Mouse (Mus musculus) MEL (cell line): ENCODE data around the gene Fgr. TPM values are rescaled to one million over a fixed set of nuclear protein-coding genes. Genes with fewer than 3 reads are reported as not detected.

Experiments
- DNase-seq: peaks from one replicate; pipeline ENCODE4 v3.0.0; 2011; ENCODE audit warnings: low read depth, low spot score
- H3K27ac ChIP-seq: 2 replicates; pipeline ENCODE4 v1.5.1; 2012; ENCODE audit warnings: low read depth, mild to moderate bottlenecking, control low read depth, low read length, moderate library complexity; ENCODE audit not compliant: control insufficient read depth
- H3K27me3 ChIP-seq, 2 experiments: fragments of 150-350 bp in 1 of 2; sonication (generic) in 1 of 2; 2 replicates each; pipeline ENCODE4 v1.6.1; 2012; ENCODE audit warnings: low read length in 2 of 2, mild to moderate bottlenecking in 2 of 2, improper control_type of control experiment in 1 of 2, moderate library complexity in 1 of 2; ENCODE audit not compliant: insufficient read depth in 2 of 2, control insufficient read depth in 1 of 2
- H3K36me3 ChIP-seq, 2 experiments: 2 replicates each; pipeline ENCODE4 v1.6.1; 2012 to 2014; ENCODE audit warnings: low read length in 2 of 2, improper control_type of control experiment in 1 of 2, inconsistent platforms in 1 of 2, mild to moderate bottlenecking in 1 of 2; ENCODE audit not compliant: insufficient read depth in 2 of 2, control insufficient read depth in 1 of 2
- H3K4me1 ChIP-seq, 2 experiments: fragments of 150-350 bp in 1 of 2; sonication (generic) in 1 of 2; 2 replicates each; pipeline ENCODE4 v1.6.1; 2012; ENCODE audit warnings: low read length in 2 of 2, improper control_type of control experiment in 1 of 2, mild to moderate bottlenecking in 1 of 2; ENCODE audit not compliant: insufficient read depth in 2 of 2, control insufficient read depth in 1 of 2
- H3K4me3 ChIP-seq, 2 experiments: fragments of 150-350 bp in 1 of 2; sonication (generic) in 1 of 2; 2 replicates each; pipeline ENCODE4 v1.5.1; 2012; ENCODE audit warnings: low read depth in 2 of 2, low read length in 2 of 2, mild to moderate bottlenecking in 2 of 2, moderate library complexity in 2 of 2, control low read depth in 1 of 2, improper control_type of control experiment in 1 of 2; ENCODE audit not compliant: control insufficient read depth in 1 of 2, insufficient read depth in 1 of 2
- H3K79me2 ChIP-seq: 2 replicates; pipeline ENCODE4 v1.6.1; 2012; ENCODE audit warnings: mild to moderate bottlenecking, low read length, moderate library complexity; ENCODE audit not compliant: control insufficient read depth, poor library complexity, insufficient read depth
- H3K9ac ChIP-seq: 2 replicates; pipeline ENCODE4 v1.6.1; 2012; ENCODE audit warnings: low read depth, mild to moderate bottlenecking, control low read depth, low read length, moderate library complexity; ENCODE audit not compliant: control insufficient read depth, poor library complexity, severe bottlenecking
- H3K9me3 ChIP-seq: fragments of 150-350 bp; sonication (generic); replicated peaks from 2 replicates; pipeline ENCODE4 v1.6.1; 2012; ENCODE audit warnings: mild to moderate bottlenecking, low read length, improper control_type of control experiment, moderate library complexity; ENCODE audit not compliant: insufficient read depth
- BHLHE40 ChIP-seq: IDR thresholded peaks from 2 replicates; pipeline ENCODE4 v1.6.1; 2012; ENCODE audit warnings: low read depth, mild to moderate bottlenecking, inconsistent platforms, low read length, improper control_type of control experiment, borderline replicate concordance
- ELF1 ChIP-seq: IDR thresholded peaks from 2 replicates; pipeline ENCODE4 v1.6.1; 2014; ENCODE audit warnings: low read depth, mild to moderate bottlenecking, inconsistent platforms, low read length, improper control_type of control experiment, moderate library complexity
- ETS1 ChIP-seq: IDR thresholded peaks from 2 replicates; pipeline ENCODE4 v1.6.1; 2012; ENCODE audit warnings: low read depth, mild to moderate bottlenecking, inconsistent platforms, low read length, improper control_type of control experiment, moderate library complexity
- GATA1 ChIP-seq: IDR thresholded peaks from 2 replicates; pipeline ENCODE4 v1.6.1; 2011; ENCODE audit warnings: low read depth, low read length, improper control_type of control experiment
- HCFC1 ChIP-seq: IDR thresholded peaks from 2 replicates; pipeline ENCODE4 v1.6.1; 2012; ENCODE audit warnings: low read depth, mild to moderate bottlenecking, inconsistent platforms, low read length, improper control_type of control experiment, moderate library complexity
- JUND ChIP-seq: IDR thresholded peaks from 2 replicates; pipeline ENCODE4 v1.6.1; 2011; ENCODE audit warnings: low read depth, mild to moderate bottlenecking, improper control_type of control experiment, low read length
- MAFK ChIP-seq: IDR thresholded peaks from 2 replicates; pipeline ENCODE4 v1.6.1; 2011; ENCODE audit warnings: low read depth, mild to moderate bottlenecking, low read length, improper control_type of control experiment, borderline replicate concordance
- MAZ ChIP-seq: IDR thresholded peaks from 2 replicates; pipeline ENCODE4 v1.6.1; 2012; ENCODE audit warnings: low read depth, mild to moderate bottlenecking, inconsistent platforms, low read length, improper control_type of control experiment
- MEF2A ChIP-seq: IDR thresholded peaks from 2 replicates; pipeline ENCODE4 v1.6.1; 2014; ENCODE audit warnings: low read depth, mild to moderate bottlenecking, inconsistent platforms, low read length, improper control_type of control experiment; ENCODE audit not compliant: poor library complexity, insufficient replicate concordance, severe bottlenecking; ENCODE audit errors: extremely low read depth
- POLR2A ChIP-seq, 2 experiments: IDR thresholded peaks; 2 replicates each; pipeline ENCODE4 v1.6.1; 2011 to 2012; ENCODE audit warnings: low read length in 2 of 2, mild to moderate bottlenecking in 2 of 2, control low read depth in 1 of 2, improper control_type of control experiment in 1 of 2, low read depth in 1 of 2, moderate library complexity in 1 of 2; ENCODE audit not compliant: control insufficient read depth in 1 of 2, insufficient read depth in 1 of 2, poor library complexity in 1 of 2
- POLR2AphosphoS5 ChIP-seq: IDR thresholded peaks from 2 replicates; pipeline ENCODE4 v1.6.1; 2012; ENCODE audit warnings: low read depth, borderline replicate concordance, mild to moderate bottlenecking, inconsistent platforms, low read length, moderate library complexity, mixed read lengths
- RAD21 ChIP-seq: IDR thresholded peaks from 2 replicates; pipeline ENCODE4 v1.6.1; 2011; ENCODE audit warnings: mild to moderate bottlenecking, low read depth, low read length, improper control_type of control experiment
- TCF12 ChIP-seq: IDR thresholded peaks from 2 replicates; pipeline ENCODE4 v1.6.1; 2014; ENCODE audit warnings: low read depth, mild to moderate bottlenecking, inconsistent platforms, low read length, improper control_type of control experiment, moderate library complexity
- USF1 ChIP-seq: IDR thresholded peaks from 2 replicates; pipeline ENCODE4 v1.6.1; 2014; ENCODE audit warnings: low read depth, mild to moderate bottlenecking, inconsistent platforms, low read length, improper control_type of control experiment, moderate library complexity
- USF2 ChIP-seq, 2 experiments: IDR thresholded peaks; 2 replicates each; pipeline ENCODE4 v1.6.1; 2011 to 2012; ENCODE audit warnings: improper control_type of control experiment in 2 of 2, low read length in 2 of 2, borderline replicate concordance in 1 of 2, inconsistent platforms in 1 of 2, low read depth in 1 of 2, mild to moderate bottlenecking in 1 of 2; ENCODE audit not compliant: insufficient read depth in 1 of 2
- ZC3H11A ChIP-seq: IDR thresholded peaks from 2 replicates; pipeline ENCODE4 v1.6.1; 2012; ENCODE audit warnings: low read depth, mild to moderate bottlenecking, inconsistent platforms, low read length, improper control_type of control experiment
- ZKSCAN1 ChIP-seq: IDR thresholded peaks from 2 replicates; pipeline ENCODE4 v1.6.1; 2012; ENCODE audit warnings: low read depth, mild to moderate bottlenecking, inconsistent platforms, low read length, improper control_type of control experiment, moderate library complexity
- ZMIZ1 ChIP-seq: IDR thresholded peaks from 2 replicates; pipeline ENCODE4 v1.6.1; 2012; ENCODE audit warnings: low read depth, mild to moderate bottlenecking, inconsistent platforms, low read length, improper control_type of control experiment, moderate library complexity
- polyA plus RNA-seq, 2 experiments: library from polyadenylated mRNA; stranded (reverse) in 1 of 2; unstranded in 1 of 2; fragments of >175 nt in 1 of 2; fragments of >200 nt in 1 of 2; gene quantifications; 2 replicates each; pipeline versions ENCODE4 v1.2.1 to v1.2.4; 2012; ENCODE audit warnings: low replicate concordance in 2 of 2, low read depth in 1 of 2; ENCODE audit not compliant: insufficient read length in 2 of 2, insufficient read depth in 1 of 2, missing spikeins in 1 of 2
- total RNA-seq: library from RNA; depleted of rRNA; stranded (reverse); fragments of 300-350 nt; gene quantifications from 2 replicates; pipeline ENCODE4 v1.2.3, GENCODE M21; 2012

Fgr gene
- total and polyA plus RNA-seq, 3 experiments: not detected

- 0 out of 4 replicates have a peak, but pooled peaks cover 0 to 1% of the 10 kb centered on the region in 2 experiments for H3K4me1 ChIP-seq
- no peaks in the 10 kb centered on the region for H3K79me2 ChIP-seq
- H3K36me3 ChIP-seq: no peaks in the 10 kb centered on the region
- no peak overlapping the region for H3K4me3 ChIP-seq
- H3K27ac ChIP-seq: no peak overlapping the region
- DNase-seq: no peak
- no peaks in the 10 kb centered on the region for H3K27me3 ChIP-seq
- H3K9me3 ChIP-seq: no peaks in the 10 kb centered on the region
- TF ChIP-seq ZC3H11A (no peak), TCF12 (no peak), BHLHE40 (no peak), ZKSCAN1 (no peak), MAFK (no peak)
- no peak overlapping the region for H3K9ac ChIP-seq
These were observed 63.4 kb downstream of the Fgr start for GRCm38 (mm10) chr4:133037293-133037692.

- Histone ChIP-seq H3K27ac (no peak overlapping the region), H3K9me3 (no peaks in the 10 kb centered on the region), H3K27me3 (no peaks in the 10 kb centered on the region), H3K4me1 (0 out of 4 replicates have a peak, but pooled peaks cover 0 to 6% of the 10 kb centered on the region in 2 experiments), H3K9ac (no peak overlapping the region), H3K36me3 (no peaks in the 10 kb centered on the region), H3K79me2 (no peaks in the 10 kb centered on the region), H3K4me3 (no peak overlapping the region)
- no peak for DNase-seq
- no peak for TF ChIP-seq MEF2A
These were observed 63.9 kb downstream of the Fgr start for GRCm38 (mm10) chr4:133037798-133038197.

GRCm38 (mm10) chr4:133038521-133039115 is 64.7 kb downstream of the Fgr start:
- Histone ChIP-seq H3K9ac (no peak overlapping the region), H3K27me3 (no peaks in the 10 kb centered on the region), H3K4me1 (0 out of 4 replicates have a peak, but pooled peaks cover 0 to 6% of the 10 kb centered on the region in 2 experiments), H3K36me3 (no peaks in the 10 kb centered on the region), H3K79me2 (no peaks in the 10 kb centered on the region), H3K27ac (no peak overlapping the region), H3K4me3 (no peak overlapping the region), H3K9me3 (no peaks in the 10 kb centered on the region)
- TF ChIP-seq ZMIZ1 (no peak), POLR2A (IDR thresholded peaks at IDR 0.05; ENCODE audit: control insufficient read depth in 1 of 2, insufficient read depth in 1 of 2, low read depth in 1 of 2, low read length in 2 of 2, poor library complexity in 1 of 2) (no peak), POLR2AphosphoS5 (no peak), ETS1 (no peak), MAFK (no peak), USF1 (no peak), JUND (no peak), HCFC1 (no peak), USF2 (IDR thresholded peaks at IDR 0.05; ENCODE audit: borderline replicate concordance in 1 of 2, insufficient read depth in 1 of 2, low read depth in 1 of 2, low read length in 2 of 2) (no peak), GATA1 (no peak), MAZ (no peak), ZKSCAN1 (no peak), ELF1 (no peak), RAD21 (no peak), MEF2A (no peak)
- no peak for DNase-seq
